Mouse (Mus musculus) lung, postnatal 36 days (tissue): ENCODE measurements at regions not wholly inside any gene's neighbourhood (a gene's known extent, or its start where the extent isn't known, plus 50 kb on each side); places are given as distances from the start of the nearest gene placed in this dataset.
A peak's percentile ranks its signal among the peaks of the same experiment; 100 is the strongest.

Experiments
- DNase-seq: peaks from one replicate; pipeline ENCODE4 v3.0.0; 2022; ENCODE audit warnings: mixed read lengths

GRCm38 (mm10) chr4:80306528-80306927, 527.4 kb upstream of the Tyrp1 start:
- no peak for DNase-seq

DNA sequence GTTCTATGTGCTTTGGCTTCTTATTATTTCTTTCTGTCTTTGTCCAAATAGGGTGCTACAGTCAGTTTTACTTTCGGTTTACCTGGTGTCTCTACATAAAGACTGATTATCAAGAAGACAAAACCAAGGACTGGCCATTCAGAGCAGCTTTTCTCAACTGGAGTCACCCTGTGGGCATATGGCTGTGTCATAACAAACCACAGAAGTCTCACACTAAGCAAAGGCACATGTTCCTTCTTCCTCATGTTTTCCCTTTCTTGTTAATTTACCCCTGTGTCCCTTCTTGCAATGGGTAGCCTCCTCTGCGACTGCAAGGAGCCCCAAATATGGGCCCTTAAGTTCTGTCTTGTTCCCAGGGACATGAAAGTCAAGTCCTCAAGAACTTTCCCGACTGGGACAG, 523.3 kb upstream of the Tyrp1 start:
- peak; percentile 6 for DNase-seq

GRCm38 (mm10) chr4:80311091-80311490, 522.8 kb upstream of the Tyrp1 start:
- peak; percentile 34 for DNase-seq
